Mouse (Mus musculus): Measurements from ENCODE around the gene Leap2.
"Not testable (repeated sequence)": the region's sequence is repeated elsewhere in the genome, so short reads cannot be mapped to it uniquely, and the experiment has no call there.

The Leap2 gene

GRCm38 (mm10) chr11:53441921-53442320 is 19.0 kb upstream of the Leap2 start:
- DNase-seq, result no peak

- no peak for DNase-seq
These were observed 13.4 kb upstream of the Leap2 start for GRCm38 (mm10) chr11:53436338-53436737.

GRCm38 (mm10) chr11:53435504-53435903 is 12.5 kb upstream of the Leap2 start:
- no peak for DNase-seq

GRCm38 (mm10) chr11:53433057-53433456 is 10.1 kb upstream of the Leap2 start:
- DNase-seq, result no peak

- DNase-seq, result no peak
These were observed 8.5 kb upstream of the Leap2 start for GRCm38 (mm10) chr11:53431347-53432056.

- peak; percentile 99 to 100 for DNase-seq
These were observed 7.8 kb upstream of the Leap2 start, which contains the start of the genes Uqcrq and Gdf9 for GRCm38 (mm10) chr11:53430670-53431346. Uqcrq (minus strand) TSS chr11:53430831. Gdf9 (plus strand) TSS chr11:53431023.

GRCm38 (mm10) chr11:53430300-53430669 is 7.3 kb upstream of the Leap2 start:
- no peak for DNase-seq

GRCm38 (mm10) chr11:53429182-53429581 is 6.2 kb upstream of the Leap2 start:
- no peak for DNase-seq

GRCm38 (mm10) chr11:53428716-53429057 is 5.7 kb upstream of the Leap2 start:
- no peak for DNase-seq

- no peak for DNase-seq
These were observed 5.2 kb upstream of the Leap2 start for GRCm38 (mm10) chr11:53427993-53428715.

GRCm38 (mm10) chr11:53426914-53427313 is 3.9 kb upstream of the Leap2 start:
- DNase-seq, result not testable (repeated sequence)

GRCm38 (mm10) chr11:53425711-53426255 is 2.8 kb upstream of the Leap2 start:
- DNase-seq, result peak; percentile 45 to 54

GRCm38 (mm10) chr11:53425251-53425650 is 2.3 kb upstream of the Leap2 start:
- DNase-seq, result no peak

- DNase-seq, result peak in 1 of 2 experiments; percentile 49
These were observed 1.9 kb upstream of the Leap2 start for GRCm38 (mm10) chr11:53424826-53425225.

GRCm38 (mm10) chr11:53418048-53418447 is 4.9 kb downstream of the Leap2 start:
- DNase-seq, result no peak

GRCm38 (mm10) chr11:53413871-53414270 is 9.1 kb downstream of the Leap2 start:
- DNase-seq, result no peak

- DNase-seq, result no peak
These were observed 11.2 kb downstream of the Leap2 start for GRCm38 (mm10) chr11:53411738-53412137.

GRCm38 (mm10) chr11:53403638-53404037 is 19.3 kb downstream of the Leap2 start:
- DNase-seq, result no peak

- DNase-seq, result no peak
These were observed 29.1 kb downstream of the Leap2 start for GRCm38 (mm10) chr11:53393856-53394255.

- DNase-seq, result no peak
These were observed 39.1 kb downstream of the Leap2 start for GRCm38 (mm10) chr11:53383758-53384428.

- DNase-seq, result no peak
These were observed 44.1 kb downstream of the Leap2 start for GRCm38 (mm10) chr11:53378918-53379317.
